In genomic region chr11:34149370-34149976, GRCm38 (mm10) we compare ENCODE assay signal across 9 mouse cellular contexts. TPM values are rescaled to one million over a fixed set of nuclear protein-coding genes. Genes with fewer than 3 reads are reported as not detected.
DNase-seq lines count a peak whose midpoint lies in the region; ATAC-seq and TF ChIP-seq lines count a peak whose summit lies in the region.
"Had no signal": no experiment of that assay in that cellular context is flagged by ENCODE, and none has a peak within 500 bp of the region (broad histone marks: within the 10 kb centered on the region; RNA-seq: fewer than 3 reads in every experiment).

No protein-coding gene starts in this region.

- H3K4me1 ChIP-seq in ES-E14 (ENCODE audit: control insufficient read depth in 2 of 2, insufficient read depth in 2 of 2, low read length in 2 of 2, poor library complexity in 1 of 2): no peaks in the 10 kb centered on the region
- H3K4me1 ChIP-seq in forebrain, embryonic 11.5 days (replicated peaks; ENCODE audit: control insufficient read depth, insufficient read depth, low read length): no peaks in the 10 kb centered on the region
- no peaks in the 10 kb centered on the region for H3K4me1 ChIP-seq in lung, embryonic 15.5 days

- WGBS in forebrain, embryonic 11.5 days: 35% methylated on average over 5 of the region's 5 CpGs
- 23% methylated on average over 5 of the region's 5 CpGs for WGBS in lung, embryonic 15.5 days

- peak; percentile 83 for TF ChIP-seq CTCF in layer of hippocampus, adult 2 months (conservative IDR thresholded peaks at IDR 0.05)

- no peak overlapping the region for H3K9ac ChIP-seq in ES-E14 (ENCODE audit: insufficient read depth, low read depth, low read length, poor library complexity, severe bottlenecking)
- H3K9ac ChIP-seq in forebrain, embryonic 11.5 days (ENCODE audit: low read length): no peak overlapping the region
- no peak overlapping the region for H3K9ac ChIP-seq in lung, embryonic 15.5 days

- H3K4me3 ChIP-seq in ES-E14 (ENCODE audit: insufficient read depth in 1 of 2, low read depth in 1 of 2, low read length in 2 of 2, poor library complexity in 1 of 2, severe bottlenecking in 1 of 2): no peak overlapping the region
- no peak overlapping the region for H3K4me3 ChIP-seq in forebrain, embryonic 11.5 days (ENCODE audit: low read depth, low read length)
- H3K4me3 ChIP-seq in layer of hippocampus, adult 2 months: no peak overlapping the region
- no peak overlapping the region for H3K4me3 ChIP-seq in lung, embryonic 15.5 days

- H3K4me2 ChIP-seq in forebrain, embryonic 11.5 days (ENCODE audit: low read depth, low read length, severe bottlenecking): no peak overlapping the region
- H3K4me2 ChIP-seq in lung, embryonic 15.5 days: no peak overlapping the region

- DNase-seq in ES-E14 (ENCODE audit: low read depth, low spot score): peak; percentile 70
- DNase-seq in c-Kit-positive CD71-negative TER-119-negative erythroid progenitor cells, embryonic 14.5 days (ENCODE audit: low read depth): peak; percentile 49
- peak; percentile 85 for DNase-seq in forebrain, embryonic 11.5 days (ENCODE audit: low spot score)
- peak; percentile 92 for DNase-seq in heart, postnatal 4 days
- DNase-seq in layer of hippocampus, adult 2 months (ENCODE audit: low spot score in 2 of 2): peak; percentile 77 to 92
- peak; percentile 79 for DNase-seq in ovary, postnatal 14 days (ENCODE audit: low spot score)
- DNase-seq in thymus, postnatal 14 days: peak; percentile 67

- H3K27ac ChIP-seq in ES-E14 (ENCODE audit: insufficient read depth, low read depth, low read length, poor library complexity, severe bottlenecking): no peak overlapping the region
- H3K27ac ChIP-seq in forebrain, embryonic 11.5 days (ENCODE audit: low read depth, low read length): no peak overlapping the region
- no peak overlapping the region for H3K27ac ChIP-seq in layer of hippocampus, adult 2 months
- no peak overlapping the region for H3K27ac ChIP-seq in lung, embryonic 15.5 days

- in situ Hi-C loops in ES-E14 (cut with MboI; ENCODE audit: low sequenced_read_pairs in 2 of 2, unreplicated experiment in 2 of 2): no loop called here

- no peaks in the 10 kb centered on the region for H3K27me3 ChIP-seq in forebrain, embryonic 11.5 days (ENCODE audit: control insufficient read depth, insufficient read depth, low read length)
- no peaks in the 10 kb centered on the region for H3K27me3 ChIP-seq in lung, embryonic 15.5 days

- no peaks in the 10 kb centered on the region for H3K36me3 ChIP-seq in ES-E14 (ENCODE audit: control insufficient read depth, insufficient read depth, low read length, poor library complexity, severe bottlenecking)
- H3K36me3 ChIP-seq in forebrain, embryonic 11.5 days (ENCODE audit: control insufficient read depth, insufficient read depth, low read length): no peaks in the 10 kb centered on the region
- H3K36me3 ChIP-seq in lung, embryonic 15.5 days: no peaks in the 10 kb centered on the region

- no peak for ATAC-seq in forebrain, embryonic 11.5 days (replicated peaks; ENCODE audit: low FRiP score)
- peak; percentile 72 for ATAC-seq in lung, embryonic 15.5 days (ENCODE audit: borderline replicate concordance, extremely low read depth, low FRiP score, low TSS enrichment)

- no peaks in the 10 kb centered on the region for H3K9me3 ChIP-seq in ES-E14 (ENCODE audit: control insufficient read depth, insufficient read depth, low read depth, low read length)
- H3K9me3 ChIP-seq in forebrain, embryonic 11.5 days (ENCODE audit: control insufficient read depth, low read length): no peaks in the 10 kb centered on the region
- H3K9me3 ChIP-seq in lung, embryonic 15.5 days: no peaks in the 10 kb centered on the region

TF ChIP-seq in ES-E14, 5 proteins besides CTCF, POLR2A, EP300 and RAD21:
- TF ChIP-seq ZC3H11A (IDR thresholded peaks at IDR 0.05; ENCODE audit: borderline replicate concordance, low read depth, low read length): peak; percentile 45; the same call in 1 of the 2 replicates
- no peak for TF ChIP-seq ZNF384 (IDR thresholded peaks at IDR 0.05; ENCODE audit: low read depth, low read length)
TF ChIP-seq in ES-E14: peak in this region for 1.

RNA-seq across cellular contexts. Expression of gene 4930469K13Rik, which starts 51.1 kb away (rescaled TPM):
- not detected in 2 replicates for total RNA-seq in ES-E14 (2012; rRNA removed)
- not detected in 2 replicates for polyA plus RNA-seq in forebrain, embryonic 11.5 days (2014; fragmentation: Nextera tagmentation; extraction: Ambion mirVana)
- not detected for total RNA-seq in heart, postnatal 4 days (2021)
- total RNA-seq in layer of hippocampus, adult 2 months (2021): not detected
- 0.46 TPM in 1 of 2 replicates, not detected in the other for polyA plus RNA-seq in lung, embryonic 15.5 days (2015; fragmentation: Nextera tagmentation; extraction: Ambion mirVana)
- polyA plus RNA-seq: large intestine, adult 2 months had no signal

RNA-seq across cellular contexts. Expression of gene Foxi1, which starts 58.4 kb away (rescaled TPM):
- total RNA-seq in ES-E14 (2012; rRNA removed): not detected in 2 replicates
- not detected in 2 replicates for polyA plus RNA-seq in forebrain, embryonic 11.5 days (2014; fragmentation: Nextera tagmentation; extraction: Ambion mirVana)
- total RNA-seq in heart, postnatal 4 days (2021): not detected
- total RNA-seq in layer of hippocampus, adult 2 months (2021): not detected
- not detected in 2 replicates for polyA plus RNA-seq in lung, embryonic 15.5 days (2015; fragmentation: Nextera tagmentation; extraction: Ambion mirVana)
- polyA plus RNA-seq: large intestine, adult 2 months had no signal
